ENCODE assay signal across 8 mouse cellular contexts in the genomic region with DNA sequence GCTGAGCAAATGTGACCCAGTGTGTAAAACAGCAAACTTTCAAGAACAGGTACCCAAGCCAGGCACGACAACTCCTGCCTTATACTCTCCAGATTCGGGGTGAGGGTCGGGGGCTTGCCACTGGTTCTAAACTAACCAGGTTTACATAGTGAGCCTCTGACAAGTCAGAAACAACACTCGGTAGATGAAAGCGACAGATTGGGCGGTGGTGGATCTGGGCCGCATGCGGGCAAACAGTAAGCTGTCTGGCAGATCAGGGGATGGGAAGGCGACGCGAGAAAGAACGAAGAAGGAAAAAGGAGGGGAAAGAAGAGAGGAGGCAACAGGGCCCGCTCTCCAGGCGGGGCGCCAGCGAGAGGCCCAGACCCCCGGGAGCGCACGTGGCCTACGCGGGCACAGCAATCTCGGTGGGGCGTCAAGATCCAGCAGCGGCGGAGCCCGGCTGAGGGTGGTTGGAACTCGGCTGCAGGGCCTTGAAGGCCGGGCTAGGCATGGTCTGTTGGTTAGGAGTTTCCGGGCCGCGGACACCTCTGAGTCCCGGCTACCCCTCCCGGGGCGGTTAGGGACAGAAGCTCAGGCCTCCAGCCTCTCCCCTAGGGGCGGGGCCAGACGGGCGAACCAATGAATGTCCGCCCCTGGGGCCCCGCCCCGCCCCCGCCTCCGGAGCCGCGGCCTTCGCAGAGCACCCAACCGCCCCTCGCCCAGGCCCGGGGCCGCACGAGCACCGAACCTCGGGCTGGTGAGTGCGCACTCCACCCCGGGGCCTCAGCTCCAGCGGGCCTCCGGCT. TPM values are rescaled to one million over a fixed set of nuclear protein-coding genes. Genes with fewer than 3 reads are reported as not detected.
A peak's percentile ranks its signal among the peaks of the same experiment; 100 is the strongest.
DNase-seq lines count a peak whose midpoint lies in the region; ATAC-seq lines count a peak whose summit lies in the region.

A gene (plus strand): TSS at position 405 of the 788 bp plus-strand sequence.

- DNase-seq in CD4-positive helper T cell, adult 2 months (ENCODE audit: low read depth, low spot score), result peak; percentile 92
- DNase-seq in brain, embryonic 18.5 days (ENCODE audit: low read depth, low spot score), result peak; percentile 84
- peak; percentile 98 for DNase-seq in kidney, postnatal 14 days
- peak; percentile 92 for DNase-seq in liver, embryonic 13.5 days
- peak; percentile 95 for DNase-seq in neural tube, embryonic 10.5 days (ENCODE audit: extremely low spot score, low spot score)

- peak within 1 kb of the TSS; percentile 84 for H3K4me2 ChIP-seq in heart, embryonic 13.5 days
- H3K4me2 ChIP-seq in liver, embryonic 13.5 days, result peak within 1 kb of the TSS; percentile 98
- peak within 1 kb of the TSS; percentile 82 for H3K4me2 ChIP-seq in stomach, embryonic 16.5 days (ENCODE audit: low read depth, low read length)

- no peaks in the 10 kb centered on the region; the same call in 1 of the 2 replicates for H3K9me3 ChIP-seq in heart, embryonic 13.5 days
- no peaks in the 10 kb centered on the region for H3K9me3 ChIP-seq in liver, embryonic 13.5 days (replicated peaks)
- H3K9me3 ChIP-seq in stomach, embryonic 16.5 days (replicated peaks; ENCODE audit: control insufficient read depth, low read length), result no peaks in the 10 kb centered on the region

- peak within 1 kb of the TSS; percentile 88 for H3K27ac ChIP-seq in heart, embryonic 13.5 days (replicated peaks)
- peak within 1 kb of the TSS; percentile 93 for H3K27ac ChIP-seq in liver, embryonic 13.5 days
- H3K27ac ChIP-seq in stomach, embryonic 16.5 days (ENCODE audit: low read length), result peak within 1 kb of the TSS; percentile 96

- WGBS in heart, embryonic 13.5 days, result 1% methylated on average over 56 of the region's 56 CpGs
- WGBS in liver, embryonic 13.5 days (ENCODE audit: insufficient replicate concordance), result 1% methylated on average over 55 of the region's 56 CpGs
- under 1% methylated on average over 56 of the region's 56 CpGs for WGBS in stomach, embryonic 16.5 days

- no peaks in the 10 kb centered on the region for H3K27me3 ChIP-seq in heart, embryonic 13.5 days (replicated peaks)
- no peaks in the 10 kb centered on the region for H3K27me3 ChIP-seq in liver, embryonic 13.5 days
- no peaks in the 10 kb centered on the region for H3K27me3 ChIP-seq in stomach, embryonic 16.5 days (ENCODE audit: control insufficient read depth, insufficient read depth, low read length)

- ATAC-seq in erythroid progenitor cell, adult 5-6 weeks (replicated peaks; ENCODE audit: low FRiP score, poor library complexity, severe bottlenecking), result peak; percentile 94
- peak; percentile 92 for ATAC-seq in heart, embryonic 13.5 days (ENCODE audit: extremely low read depth, insufficient number of reproducible peaks, low FRiP score, low TSS enrichment)
- ATAC-seq in liver, embryonic 13.5 days (ENCODE audit: low read depth), result peak; percentile 95
- ATAC-seq in stomach, embryonic 16.5 days (ENCODE audit: insufficient read depth, low FRiP score), result peak; percentile 97

- H3K9ac ChIP-seq in heart, embryonic 13.5 days, result peak within 1 kb of the TSS; percentile 94
- H3K9ac ChIP-seq in liver, embryonic 13.5 days, result peak within 1 kb of the TSS; percentile 89
- peak within 1 kb of the TSS; percentile 94 for H3K9ac ChIP-seq in stomach, embryonic 16.5 days (ENCODE audit: low read length)

- H3K4me1 ChIP-seq in heart, embryonic 13.5 days, result peaks cover 27% of the 10 kb centered on the region
- H3K4me1 ChIP-seq in liver, embryonic 13.5 days (replicated peaks), result peaks cover 39% of the 10 kb centered on the region
- H3K4me1 ChIP-seq in stomach, embryonic 16.5 days (ENCODE audit: control insufficient read depth, insufficient read depth, low read length), result peaks cover 17% of the 10 kb centered on the region

- peak within 1 kb of the TSS; percentile 89 for H3K4me3 ChIP-seq in heart, embryonic 13.5 days
- H3K4me3 ChIP-seq in liver, embryonic 13.5 days (replicated peaks), result peak within 1 kb of the TSS; percentile 83
- peak within 1 kb of the TSS; percentile 77 for H3K4me3 ChIP-seq in stomach, embryonic 16.5 days (replicated peaks; ENCODE audit: low read length)

- peaks cover 37% of the 10 kb centered on the region for H3K36me3 ChIP-seq in heart, embryonic 13.5 days
- peaks cover 18% of the 10 kb centered on the region for H3K36me3 ChIP-seq in liver, embryonic 13.5 days
- H3K36me3 ChIP-seq in stomach, embryonic 16.5 days (ENCODE audit: control insufficient read depth, insufficient read depth, low read length), result no peaks in the 10 kb centered on the region

RNA-seq across cellular contexts. Expression of the gene that starts here (rescaled TPM):
- 4.0 TPM in 1 of 2 replicates, not detected in the other for total RNA-seq in erythroid progenitor cell, adult 5-6 weeks (2015; ENCODE audit: low replicate concordance)
- 0.26 TPM in 1 of 2 replicates, not detected in the other for total RNA-seq in erythroid progenitor cell, adult 5-6 weeks (2017; ENCODE audit: low replicate concordance)
- polyA plus RNA-seq in heart, embryonic 13.5 days (2015; fragmentation: Nextera tagmentation; extraction: Ambion mirVana), result 32.6 and 32.9 TPM in 2 replicates
- polyA plus RNA-seq in liver, embryonic 13.5 days (2015; fragmentation: Nextera tagmentation; extraction: Ambion mirVana), result 19.0 and 20.6 TPM in 2 replicates
- polyA plus RNA-seq in stomach, embryonic 16.5 days (2015; fragmentation: Nextera tagmentation; extraction: Ambion mirVana), result 35.5 and 37.8 TPM in 2 replicates

Comparison
In these comparisons a context has a peak if more than half of its experiments do, and no peak if none do; other contexts are left out.
1. Peak in every context shown above with its lines: DNase-seq, ATAC-seq, H3K4me3 ChIP-seq and H3K27ac ChIP-seq.